Mouse (Mus musculus): Measurements from ENCODE around the gene Chmp3.

- TF ChIP-seq CTCF (IDR thresholded peaks at IDR 0.05; ENCODE audit: borderline replicate concordance, insufficient read depth, low read length) = no peak
- TF ChIP-seq POLR2A (IDR thresholded peaks at IDR 0.05; ENCODE audit: low read depth, low read length) = no peak
Observed at GRCm38 (mm10) chr6:71583198-71583597, 39.6 kb downstream of the Chmp3 start.

All from embryonic fibroblast, embryonic 13.5 days (primary cell).